Mouse (Mus musculus) forebrain, embryonic 11.5 days (tissue): Measurements from ENCODE around the gene Metap1. TPM values are rescaled to one million over a fixed set of nuclear protein-coding genes. Genes with fewer than 3 reads are reported as not detected.

Source experiments
- ATAC-seq: fragments of 200-750 bp; cut with Nextera tagmentation; replicated peaks from 2 replicates; pipeline ENCODE4 v1.8.0; 2017; ENCODE audit warnings: moderate TSS enrichment; ENCODE audit not compliant: low FRiP score
- DNase-seq: peaks from one replicate; pipeline ENCODE4 v3.0.0-alpha.2; 2017; ENCODE audit warnings: low spot score
- H3K27ac ChIP-seq: fragments of 300-500 bp; sonication (generic); 2 replicates; pipeline ENCODE4 v1.5.1; 2014; ENCODE audit warnings: low read depth, low read length
- H3K27me3 ChIP-seq: fragments of 300-500 bp; sonication (generic); 2 replicates; pipeline ENCODE4 v1.6.1; 2014; ENCODE audit warnings: mild to moderate bottlenecking, low read length, mixed read lengths; ENCODE audit not compliant: control insufficient read depth, insufficient read depth
- H3K36me3 ChIP-seq: fragments of 300-500 bp; sonication (generic); 2 replicates; pipeline ENCODE4 v1.6.1; 2014; ENCODE audit warnings: mild to moderate bottlenecking, low read length, moderate library complexity, mixed read lengths; ENCODE audit not compliant: control insufficient read depth, insufficient read depth
- H3K4me1 ChIP-seq: fragments of 300-500 bp; sonication (generic); replicated peaks from 2 replicates; pipeline ENCODE4 v1.6.1; 2014; ENCODE audit warnings: low read length, mixed read lengths; ENCODE audit not compliant: control insufficient read depth, insufficient read depth
- H3K4me2 ChIP-seq: fragments of 300-500 bp; sonication (generic); 2 replicates; pipeline ENCODE4 v1.6.1; 2014; ENCODE audit warnings: low read depth, mild to moderate bottlenecking, low read length, moderate library complexity, mixed read lengths; ENCODE audit not compliant: severe bottlenecking
- H3K4me3 ChIP-seq: fragments of 300-500 bp; sonication (generic); 2 replicates; pipeline ENCODE4 v1.5.1; 2014; ENCODE audit warnings: low read depth, low read length
- H3K9ac ChIP-seq: fragments of 300-500 bp; sonication (generic); 2 replicates; pipeline ENCODE4 v1.6.1; 2014; ENCODE audit warnings: low read length
- H3K9me3 ChIP-seq: fragments of 300-500 bp; sonication (generic); 2 replicates; pipeline ENCODE4 v1.6.1; 2016; ENCODE audit warnings: low read length, mixed read lengths; ENCODE audit not compliant: control insufficient read depth
- WGBS: fragments of 180-500 bp; shearing (Covaris S2); extraction: QIAGEN DNeasy Blood & Tissue Kit; methylation state at CpG from one replicate; pipeline ENCODE4 v1.1.7; 2014; 5-methylcytosine and 5-hydroxymethylcytosine counted together
- polyA plus RNA-seq: library from polyadenylated mRNA; unstranded; fragments of >200 nt; fragmentation: Nextera tagmentation; extraction: Ambion mirVana; gene quantifications from 2 replicates; pipeline ENCODE4 v1.2.1, GENCODE M21; 2014

The Metap1 gene
- polyA plus RNA-seq, 1 experiment from 2014 or later = 47.9 TPM

GRCm38 (mm10) chr3:138494565-138494964 lies 5.2 kb upstream of the Metap1 start:
- WGBS = 60% methylated on average over 1 of the region's 1 CpGs
- Histone ChIP-seq H3K9ac (no peak overlapping the region), H3K36me3 (no peaks in the 10 kb centered on the region), H3K9me3 (no peaks in the 10 kb centered on the region), H3K4me1 (no peaks in the 10 kb centered on the region), H3K27ac (no peak overlapping the region), H3K27me3 (no peaks in the 10 kb centered on the region), H3K4me2 (no peak overlapping the region), H3K4me3 (no peak overlapping the region)
- no peak for DNase-seq
- ATAC-seq = no peak

GRCm38 (mm10) chr3:138493668-138494067 lies 4.4 kb upstream of the Metap1 start:
- Histone ChIP-seq H3K36me3 (no peaks in the 10 kb centered on the region), H3K9ac (no peak overlapping the region)
- 88% methylated on average over 3 of the region's 3 CpGs for WGBS

DNA sequence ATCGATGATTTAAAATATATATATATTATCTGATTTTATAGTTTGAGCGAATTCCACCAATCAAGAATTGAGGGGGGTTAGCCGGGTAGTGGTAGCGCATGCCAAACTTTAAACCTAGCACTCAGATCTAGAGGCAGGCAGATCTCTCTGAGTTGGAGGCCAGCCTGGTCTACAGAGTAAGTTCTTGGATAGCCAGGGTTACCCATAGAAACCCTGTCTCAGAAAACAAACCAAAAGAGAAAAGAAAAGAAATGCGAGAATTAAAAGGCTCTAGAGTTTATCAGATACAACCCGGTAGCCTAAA lies 671 bp upstream of the Metap1 start:
- Histone ChIP-seq H3K36me3 (no peaks in the 10 kb centered on the region), H3K9ac (peak overlapping the region; percentile 53), H3K9me3 (no peaks in the 10 kb centered on the region), H3K27ac (no peak overlapping the region), H3K4me3 (peak overlapping the region; percentile 81), H3K4me1 (0 out of 2 replicates have a peak, but pooled peaks cover 2% of the 10 kb centered on the region), H3K4me2 (peak overlapping the region; percentile 58), H3K27me3 (no peaks in the 10 kb centered on the region)
- WGBS = 25% methylated on average over 6 of the region's 6 CpGs
- DNase-seq = no peak
- ATAC-seq = peak; percentile 16; the same call in 1 of the 2 replicates

More at GRCm38 (mm10) chr3:138493668-138494067, 4.4 kb upstream of the Metap1 start:
- no peak overlapping the region for H3K4me3 ChIP-seq
- no peak overlapping the region for H3K27ac ChIP-seq
- ATAC-seq (no peak), DNase-seq (no peak)
- H3K4me2 ChIP-seq = no peak overlapping the region
- H3K4me1 ChIP-seq = no peaks in the 10 kb centered on the region
- H3K9me3 ChIP-seq = no peaks in the 10 kb centered on the region
- no peaks in the 10 kb centered on the region for H3K27me3 ChIP-seq

DNA sequence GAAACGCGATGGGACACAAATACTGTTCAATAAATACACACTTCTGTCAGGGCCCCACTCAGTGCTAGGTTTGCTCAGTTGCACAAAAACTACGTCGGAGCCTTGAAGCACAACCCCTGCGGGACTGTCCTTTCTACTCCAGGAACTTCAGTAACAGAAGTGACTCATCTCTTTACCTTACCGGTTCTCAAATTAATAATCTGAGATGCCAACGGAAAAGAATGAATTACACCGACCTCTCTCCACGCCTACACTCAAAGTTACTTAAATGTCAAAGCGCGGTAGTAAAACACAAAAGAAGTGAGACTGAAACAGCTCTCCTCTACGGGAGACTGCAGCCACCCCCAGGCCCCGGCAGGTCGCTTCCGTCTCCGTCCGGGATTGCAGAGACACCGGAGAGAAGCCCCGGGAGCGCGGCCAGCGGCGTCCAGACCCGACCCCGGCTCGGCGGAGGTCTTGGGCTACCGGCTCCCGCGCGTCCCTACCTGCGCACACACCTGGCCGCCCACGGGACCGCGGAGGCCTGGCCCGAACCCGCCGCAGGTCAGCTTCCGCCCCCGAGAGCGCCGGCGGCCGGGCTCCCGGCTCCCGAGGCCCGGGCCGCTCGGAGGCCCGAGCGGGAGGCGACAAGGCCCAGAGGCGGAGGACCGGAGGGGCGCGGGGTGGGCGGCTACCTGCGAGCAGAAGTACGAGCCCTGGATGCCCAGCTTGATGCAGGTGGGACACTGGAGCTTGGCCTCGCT lies 560 bp downstream of the Metap1 start:
- Histone ChIP-seq H3K4me1 (0 out of 2 replicates have a peak, but pooled peaks cover 2% of the 10 kb centered on the region), H3K4me3 (peak overlapping the region; percentile 81), H3K36me3 (peaks cover 4% of the 10 kb centered on the region; the same call in 1 of the 2 replicates), H3K27me3 (no peaks in the 10 kb centered on the region), H3K9me3 (no peaks in the 10 kb centered on the region), H3K27ac (peak overlapping the region; percentile 59; the same call in 1 of the 2 replicates), H3K4me2 (peak overlapping the region; percentile 59), H3K9ac (peak overlapping the region; percentile 84)
- ATAC-seq (no peak), DNase-seq (no peak)
- WGBS = under 1% methylated on average over 56 of the region's 61 CpGs

- WGBS = 88% methylated on average over 2 of the region's 2 CpGs
- Histone ChIP-seq H3K4me3 (no peak overlapping the region), H3K27ac (no peak overlapping the region), H3K9me3 (no peaks in the 10 kb centered on the region), H3K27me3 (no peaks in the 10 kb centered on the region), H3K4me2 (no peak overlapping the region), H3K36me3 (peaks cover 4% of the 10 kb centered on the region; the same call in 1 of the 2 replicates), H3K4me1 (0 out of 2 replicates have a peak, but pooled peaks cover under 1% of the 10 kb centered on the region), H3K9ac (no peak overlapping the region)
- DNase-seq (no peak), ATAC-seq (no peak)
These were observed 6.1 kb downstream of the Metap1 start for GRCm38 (mm10) chr3:138483240-138483639.

- Histone ChIP-seq H3K36me3 (peaks cover 4% of the 10 kb centered on the region; the same call in 1 of the 2 replicates), H3K9me3 (no peaks in the 10 kb centered on the region), H3K4me1 (no peaks in the 10 kb centered on the region), H3K9ac (no peak overlapping the region), H3K27me3 (no peaks in the 10 kb centered on the region), H3K27ac (no peak overlapping the region), H3K4me2 (no peak overlapping the region), H3K4me3 (no peak overlapping the region)
- WGBS = 68% methylated on average over 14 of the region's 14 CpGs
- ATAC-seq (no peak), DNase-seq (no peak)
These were observed 7.6 kb downstream of the Metap1 start for GRCm38 (mm10) chr3:138481526-138482284.

- H3K27me3 ChIP-seq = no peaks in the 10 kb centered on the region
- no peaks in the 10 kb centered on the region for H3K9me3 ChIP-seq
- no peak overlapping the region for H3K9ac ChIP-seq
- no peak overlapping the region for H3K27ac ChIP-seq
- no peak for DNase-seq
- WGBS = 94% methylated on average over 8 of the region's 8 CpGs
- H3K4me1 ChIP-seq = no peaks in the 10 kb centered on the region
- H3K36me3 ChIP-seq = no peaks in the 10 kb centered on the region; the same call in 1 of the 2 replicates
- no peak overlapping the region for H3K4me2 ChIP-seq
- no peak for ATAC-seq
- H3K4me3 ChIP-seq = no peak overlapping the region
These were observed 9.8 kb downstream of the Metap1 start for GRCm38 (mm10) chr3:138479489-138479888.

- Histone ChIP-seq H3K4me3 (no peak overlapping the region), H3K36me3 (no peaks in the 10 kb centered on the region; the same call in 1 of the 2 replicates), H3K9ac (no peak overlapping the region), H3K9me3 (no peaks in the 10 kb centered on the region), H3K27ac (no peak overlapping the region), H3K4me1 (no peaks in the 10 kb centered on the region), H3K4me2 (no peak overlapping the region), H3K27me3 (no peaks in the 10 kb centered on the region)
- WGBS = 82% methylated on average over 3 of the region's 3 CpGs
- DNase-seq (no peak), ATAC-seq (no peak)
These were observed 18.2 kb downstream of the Metap1 start for GRCm38 (mm10) chr3:138471066-138471465.
